Mouse (Mus musculus) ES-E14 (cell line): ENCODE data around the gene Olfr161. TPM values are rescaled to one million over a fixed set of nuclear protein-coding genes. Genes with fewer than 3 reads are reported as not detected.

Experiments
- total RNA-seq: library from RNA; depleted of rRNA; stranded (reverse); fragments of 300-350 nt; gene quantifications from 2 replicates; pipeline ENCODE4 v1.2.3, GENCODE M21; 2012; rRNA removed

Gene Olfr161
- total RNA-seq, 1 experiment: 0.09 TPM

Other genes starting within 250 kb of the Olfr161 start
- gene Mefv, start 127.1 kb downstream of the Olfr161 start, total RNA-seq: not detected in 2 replicates
- gene Zfp263, start 153.1 kb downstream of the Olfr161 start, total RNA-seq: 25.4 and 27.5 TPM in 2 replicates
- not detected in 2 replicates for gene Olfr15, start 239.8 kb downstream of the Olfr161 start, total RNA-seq